Mouse (Mus musculus): Measurements from ENCODE around the gene Ap3b1. TPM values are rescaled to one million over a fixed set of nuclear protein-coding genes. Genes with fewer than 3 reads are reported as not detected.

Ap3b1 gene
- 10 to 100 TPM; 56.3 to 61.2 TPM for total RNA-seq (2023)

DNA sequence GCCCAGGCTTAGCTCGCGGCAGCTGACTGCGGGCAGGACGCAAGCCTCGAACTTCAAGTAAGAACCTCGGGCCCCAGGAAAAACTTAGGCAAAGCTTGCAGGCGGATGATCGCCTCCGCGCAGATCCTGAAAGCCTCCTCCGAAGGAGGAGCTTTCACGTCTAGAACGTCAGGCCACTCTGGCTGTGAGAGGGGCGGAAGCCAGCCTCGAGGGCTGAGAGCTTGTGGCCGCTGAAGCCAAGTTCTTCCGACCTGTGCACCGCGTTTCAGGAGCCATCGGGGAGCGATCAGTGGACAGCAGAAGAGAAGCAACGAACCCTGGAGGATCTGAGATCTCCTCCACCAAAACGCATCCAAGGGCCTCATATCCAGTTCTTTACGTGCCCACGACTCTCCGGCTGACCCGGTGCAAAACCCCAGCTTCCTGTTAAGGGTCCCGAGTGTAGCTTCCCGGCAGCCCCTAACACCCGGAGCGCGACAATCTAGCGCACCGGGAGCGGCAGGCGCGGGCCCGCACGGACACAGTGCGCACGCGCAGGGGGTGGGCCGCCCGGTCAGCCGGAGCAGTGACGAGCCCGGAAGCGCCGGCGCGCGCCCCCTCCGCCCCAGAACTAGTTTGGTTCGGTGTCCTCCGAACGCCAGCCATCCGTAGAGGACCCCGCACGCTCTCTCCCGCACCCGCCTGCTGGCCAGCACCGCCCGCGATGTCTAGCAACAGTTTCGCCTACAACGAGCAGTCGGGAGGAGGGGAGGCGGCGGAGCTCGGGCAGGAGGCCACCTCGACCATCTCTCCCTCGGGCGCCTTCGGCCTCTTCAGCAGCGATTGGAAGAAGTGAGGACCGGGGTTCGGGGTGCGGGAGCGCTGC lies at the start of gene Ap3b1:
Ap3b1 (plus strand) TSS at position 560 of the 865 bp plus-strand sequence.

Other genes starting within 250 kb of the Ap3b1 start
- gene Scamp1, start 73.1 kb upstream of the Ap3b1 start, total RNA-seq (2023) = 10 to 100 TPM; 20.9 to 25.6 TPM

All from neutrophil, adult 83 days (primary cell).